Mouse (Mus musculus) c-Kit-positive CD71-positive TER-119-positive erythroid progenitor cells, embryonic 14.5 days (primary cell): ENCODE data around the gene Cog4.

Experiments
- DNase-seq: peaks from one replicate; pipeline ENCODE4 v3.0.0-alpha.2; 2013; ENCODE audit warnings: low spot score

Gene Cog4

DNA sequence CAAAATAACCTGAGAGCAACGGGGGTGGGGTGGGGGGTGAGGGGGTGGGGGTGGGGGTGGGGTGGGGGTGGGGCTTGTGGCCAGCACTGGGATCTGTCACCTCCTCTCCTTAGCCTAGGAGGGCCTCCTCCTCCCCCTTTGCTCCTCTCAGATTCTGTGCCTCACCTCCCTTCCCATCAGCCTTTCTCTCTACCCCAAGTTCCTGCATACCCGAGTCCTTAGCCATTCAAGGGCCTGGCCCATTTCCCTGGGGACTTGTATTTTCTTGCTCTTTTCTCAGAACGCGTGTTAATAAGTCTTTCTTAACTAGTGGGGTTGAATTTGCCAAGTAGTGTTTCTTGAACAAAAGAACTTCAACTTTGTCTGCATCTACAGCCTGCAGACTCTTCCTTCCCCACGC is 80.3 kb downstream of the Cog4 start:
- no peak for DNase-seq

DNA sequence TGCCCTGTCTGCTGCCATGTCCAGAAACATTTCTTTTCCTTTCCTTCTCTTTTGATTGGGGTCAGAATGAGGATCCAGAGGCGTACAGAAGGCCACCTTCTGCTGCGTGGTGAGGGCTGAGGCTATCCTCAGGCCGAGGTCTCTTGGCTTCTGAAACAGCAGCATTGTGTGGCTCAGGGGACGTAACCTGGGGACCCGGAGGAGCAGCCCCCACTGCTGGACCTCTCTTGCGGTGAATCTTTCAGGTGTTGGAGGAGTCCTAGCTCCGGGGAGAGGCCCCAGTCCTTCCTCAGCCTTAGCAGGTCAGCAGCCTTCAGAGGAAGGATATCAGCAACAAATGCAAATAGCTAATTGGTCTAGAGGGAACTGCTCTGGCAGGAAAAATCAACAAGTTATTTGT is 82.0 kb downstream of the Cog4 start:
- peak; percentile 37 for DNase-seq

- DNase-seq: peak; percentile 83
These were observed 82.7 kb downstream of the Cog4 start for GRCm38 (mm10) chr8:110929066-110929465.

DNA sequence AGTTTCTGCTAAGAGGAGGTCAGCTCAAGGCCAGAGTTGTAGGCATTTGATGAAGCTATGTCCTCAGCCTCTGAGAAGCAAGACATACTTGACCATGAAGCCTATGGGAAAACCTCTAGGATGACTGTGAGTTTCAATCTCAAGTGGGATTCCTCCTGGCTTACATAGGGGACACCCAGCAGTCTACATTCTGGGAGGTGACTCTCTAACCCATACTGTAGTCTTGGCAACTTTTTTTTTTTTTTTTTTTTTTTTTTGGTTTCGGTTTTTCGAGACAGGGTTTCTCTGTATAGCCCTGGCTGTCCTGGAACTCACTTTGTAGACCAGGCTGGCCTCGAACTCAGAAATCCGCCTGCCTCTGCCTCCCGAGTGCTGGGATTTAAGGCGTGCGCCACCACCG is 83.3 kb downstream of the Cog4 start:
- DNase-seq: peak; percentile 34

DNA sequence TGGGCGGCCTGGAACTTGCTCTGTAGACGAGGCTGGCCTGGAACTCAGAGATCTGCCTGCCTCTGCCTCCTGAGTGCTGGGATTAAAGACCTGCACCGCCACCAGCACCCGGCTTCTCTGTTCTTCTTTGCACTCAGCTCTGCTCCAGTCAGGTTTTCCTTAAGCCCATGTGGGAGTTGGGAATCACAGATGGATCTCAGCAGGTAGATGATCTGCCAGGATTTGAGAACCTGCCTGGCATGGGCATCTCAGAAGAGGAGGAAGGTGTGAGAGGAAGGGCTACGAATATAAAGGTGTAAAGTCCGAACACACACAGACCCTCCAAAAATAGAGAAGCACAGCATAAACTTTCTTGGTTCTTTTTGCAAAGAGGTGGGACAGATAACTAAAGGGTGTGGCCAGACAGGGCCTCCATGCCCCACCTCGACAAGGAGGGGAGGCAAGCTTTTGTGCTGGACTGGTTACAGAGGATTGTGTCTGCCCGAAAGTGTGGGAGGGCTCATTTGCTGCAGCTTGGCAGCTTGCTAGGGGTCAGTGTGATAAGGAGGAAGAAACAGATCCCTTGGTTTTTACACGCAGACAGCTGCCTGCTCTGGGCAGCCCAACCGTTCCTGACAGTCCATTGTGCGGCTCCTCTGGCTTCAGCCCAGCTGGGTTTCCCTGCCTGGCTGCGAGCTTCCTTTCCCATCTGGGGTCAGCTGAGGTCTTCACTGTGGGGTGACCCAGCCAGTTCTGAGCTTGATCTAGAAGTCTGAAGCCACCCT is 85.0 kb downstream of the Cog4 start:
- DNase-seq: peak; percentile 67
